Mouse (Mus musculus): ENCODE measurements at regions not wholly inside any gene's neighbourhood (a gene's known extent, or its start where the extent isn't known, plus 50 kb on each side); places are given as distances from the start of the nearest gene placed in this dataset.
A peak's percentile ranks its signal among the peaks of the same experiment; 100 is the strongest.

DNA sequence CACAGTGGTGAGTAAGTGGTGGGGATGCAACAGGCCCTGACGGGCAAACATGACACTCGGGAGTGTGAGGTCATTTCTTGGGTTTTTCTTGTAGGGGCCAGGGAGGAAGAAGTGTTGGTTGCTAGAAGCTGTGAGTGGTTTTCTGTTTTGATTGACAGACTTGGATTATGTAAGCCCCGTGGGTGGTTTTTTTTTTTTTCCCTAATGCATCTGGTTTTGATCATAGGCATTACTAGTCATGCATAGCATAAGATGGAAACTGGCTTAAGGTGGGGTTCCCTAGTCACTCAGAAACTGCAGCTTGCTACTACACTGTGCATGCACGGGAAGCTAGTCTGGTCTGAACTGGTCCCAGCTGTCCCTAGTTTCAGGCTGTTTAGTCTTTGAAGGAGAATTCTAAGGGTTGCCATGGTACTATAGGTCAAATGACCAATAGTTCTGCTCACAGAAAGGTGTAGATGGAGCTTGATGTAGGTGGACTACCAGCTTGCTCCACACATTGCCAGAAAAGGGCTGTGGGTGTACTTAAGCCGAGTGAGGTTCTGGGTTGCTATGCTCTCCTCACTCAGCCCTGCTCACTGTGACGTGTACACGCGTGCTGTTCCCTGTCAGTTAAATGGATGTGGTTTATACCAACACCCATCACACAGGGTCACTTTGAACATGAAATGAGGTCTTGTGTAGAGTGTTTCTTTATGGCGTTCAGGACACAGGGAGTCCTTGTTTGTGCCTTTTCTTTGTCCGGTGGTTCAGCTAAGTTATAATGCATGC is 301.9 kb downstream of the Fut8 start:
- no peak overlapping the region for H3K4me3 ChIP-seq (ENCODE audit: insufficient read depth, poor library complexity, severe bottlenecking)
- no peaks in the 10 kb centered on the region for H3K36me3 ChIP-seq (ENCODE audit: control insufficient read depth, insufficient read depth)
- H3K79me3 ChIP-seq (ENCODE audit: low read depth), result no peaks in the 10 kb centered on the region
- H3K27me3 ChIP-seq (ENCODE audit: control insufficient read depth, insufficient read depth, insufficient read length), result no peaks in the 10 kb centered on the region
- H3K79me2 ChIP-seq (ENCODE audit: control insufficient read depth, insufficient read depth), result no peaks in the 10 kb centered on the region
- H3ac ChIP-seq (ENCODE audit: control insufficient read depth, insufficient read length, low read depth), result no peak overlapping the region
- TF ChIP-seq FOSL1 (IDR thresholded peaks at IDR 0.05; ENCODE audit: insufficient read depth, low read length, poor library complexity, severe bottlenecking), result no peak

DNA sequence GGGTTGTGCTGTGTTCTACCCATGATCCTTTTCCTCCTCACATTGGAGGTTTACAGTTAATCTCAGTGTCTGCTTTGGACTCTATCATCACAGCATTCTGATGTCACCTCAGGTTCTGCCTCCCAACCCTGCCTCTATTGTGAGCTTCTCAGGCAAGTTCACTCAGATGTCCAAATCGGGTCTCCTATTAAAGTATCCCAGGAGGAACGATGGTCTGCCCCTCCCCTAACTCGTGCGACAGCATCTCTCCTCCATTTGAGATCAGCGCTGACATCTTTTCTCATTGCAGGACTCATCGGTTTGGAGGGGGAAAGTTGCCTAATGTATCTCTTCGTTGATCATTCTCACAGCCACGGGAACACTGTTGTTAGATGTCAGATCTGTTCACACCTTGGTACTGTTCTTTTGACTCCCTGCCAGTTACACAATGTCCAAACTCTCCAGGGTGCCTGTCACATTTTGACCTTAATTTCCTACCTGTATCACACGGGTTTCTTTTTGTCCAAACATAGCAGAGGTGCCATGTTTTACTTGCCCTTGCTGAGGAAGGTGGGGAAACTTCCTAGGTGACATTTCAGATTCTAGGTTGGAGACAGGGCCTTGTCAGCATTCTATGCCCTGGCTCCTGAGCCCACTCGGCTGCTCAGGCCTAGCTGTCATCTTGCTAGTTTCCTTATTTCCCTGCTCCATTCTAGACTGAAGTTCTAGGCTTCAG is 303.3 kb downstream of the Fut8 start:
- Histone ChIP-seq H3K36me3 (ENCODE audit: control insufficient read depth, insufficient read depth) (no peaks in the 10 kb centered on the region), H3K79me3 (ENCODE audit: low read depth) (no peaks in the 10 kb centered on the region), H3ac (ENCODE audit: control insufficient read depth, insufficient read length, low read depth) (no peak overlapping the region), H3K4me3 (ENCODE audit: insufficient read depth, poor library complexity, severe bottlenecking) (no peak overlapping the region), H3K27me3 (ENCODE audit: control insufficient read depth, insufficient read depth, insufficient read length) (no peaks in the 10 kb centered on the region), H3K79me2 (ENCODE audit: control insufficient read depth, insufficient read depth) (no peaks in the 10 kb centered on the region)
- TF ChIP-seq MYOG (IDR thresholded peaks at IDR 0.05; ENCODE audit: control insufficient read depth, extremely low read depth, insufficient read length) (no peak), CEBPB (IDR thresholded peaks at IDR 0.05; ENCODE audit: low read depth) (no peak), MYOD1 (IDR thresholded peaks at IDR 0.05; ENCODE audit: control insufficient read depth, insufficient read length, low read depth) (no peak), CTCF (IDR thresholded peaks at IDR 0.05; ENCODE audit: control insufficient read depth, insufficient read depth, insufficient read length) (no peak), MAX (IDR thresholded peaks at IDR 0.05) (no peak), USF1 (IDR thresholded peaks at IDR 0.05; ENCODE audit: low read depth) (no peak), FOSL1 (IDR thresholded peaks at IDR 0.05; ENCODE audit: insufficient read depth, low read length, poor library complexity, severe bottlenecking) (no peak)

DNA sequence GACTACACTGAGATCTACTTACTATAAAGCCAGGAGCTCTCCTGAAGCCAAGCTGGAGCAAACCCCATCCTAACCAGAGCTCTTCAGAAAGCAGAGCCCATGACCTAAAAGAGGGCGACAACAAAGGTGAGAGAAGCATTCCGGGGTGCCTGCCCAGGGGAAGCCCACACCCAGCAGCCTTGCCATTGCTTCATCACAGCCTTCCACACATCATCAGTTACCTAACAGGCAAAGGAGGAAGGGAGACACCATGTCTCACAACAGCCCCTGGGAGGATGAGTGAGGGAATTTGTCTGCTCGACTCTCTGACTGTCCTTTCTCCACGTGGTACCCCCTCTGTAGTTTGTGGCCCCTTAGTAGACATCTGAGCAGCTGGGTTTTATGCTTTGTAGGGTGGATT is 303.9 kb downstream of the Fut8 start:
- Histone ChIP-seq H3K79me3 (ENCODE audit: low read depth) (no peaks in the 10 kb centered on the region), H3K27me3 (ENCODE audit: control insufficient read depth, insufficient read depth, insufficient read length) (no peaks in the 10 kb centered on the region), H3K79me2 (ENCODE audit: control insufficient read depth, insufficient read depth) (no peaks in the 10 kb centered on the region), H3K4me3 (ENCODE audit: insufficient read depth, poor library complexity, severe bottlenecking) (no peak overlapping the region), H3ac (ENCODE audit: control insufficient read depth, insufficient read length, low read depth) (no peak overlapping the region), H3K36me3 (ENCODE audit: control insufficient read depth, insufficient read depth) (no peaks in the 10 kb centered on the region)
- TF ChIP-seq FOSL1 (IDR thresholded peaks at IDR 0.05; ENCODE audit: insufficient read depth, low read length, poor library complexity, severe bottlenecking) (no peak), CEBPB (IDR thresholded peaks at IDR 0.05; ENCODE audit: low read depth) (no peak), MYOG (IDR thresholded peaks at IDR 0.05; ENCODE audit: control insufficient read depth, extremely low read depth, insufficient read length) (no peak), MYOD1 (IDR thresholded peaks at IDR 0.05; ENCODE audit: control insufficient read depth, insufficient read length, low read depth) (no peak), CTCF (IDR thresholded peaks at IDR 0.05; ENCODE audit: control insufficient read depth, insufficient read depth, insufficient read length) (no peak)

DNA sequence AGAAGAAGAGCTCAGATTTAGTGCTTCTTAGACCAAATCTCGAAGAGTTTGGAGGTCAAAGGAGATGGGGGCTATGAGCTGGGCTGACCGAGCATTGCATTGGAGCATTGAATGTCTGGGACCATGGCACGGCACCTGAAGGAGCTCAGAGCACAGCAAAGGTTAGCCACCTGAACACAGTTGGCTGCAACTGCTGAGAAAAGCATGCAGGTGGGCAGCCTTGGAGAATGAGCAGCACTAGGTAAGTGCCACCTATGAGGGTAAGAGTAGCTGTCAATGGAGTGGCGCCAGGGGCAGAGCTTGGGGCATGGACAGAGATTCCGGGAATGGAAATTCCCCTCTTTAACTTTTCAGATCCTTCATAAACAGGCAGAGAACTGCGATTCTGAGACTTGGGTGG is 305.7 kb downstream of the Fut8 start:
- H3K27me3 ChIP-seq (ENCODE audit: control insufficient read depth, insufficient read depth, insufficient read length), result no peaks in the 10 kb centered on the region
- H3K4me3 ChIP-seq (ENCODE audit: insufficient read depth, poor library complexity, severe bottlenecking), result no peak overlapping the region
- no peak overlapping the region for H3ac ChIP-seq (ENCODE audit: control insufficient read depth, insufficient read length, low read depth)
- no peaks in the 10 kb centered on the region for H3K79me3 ChIP-seq (ENCODE audit: low read depth)
- H3K36me3 ChIP-seq (ENCODE audit: control insufficient read depth, insufficient read depth), result no peaks in the 10 kb centered on the region
- H3K79me2 ChIP-seq (ENCODE audit: control insufficient read depth, insufficient read depth), result no peaks in the 10 kb centered on the region
- TF ChIP-seq MAX (IDR thresholded peaks at IDR 0.05) (no peak), MYOG (IDR thresholded peaks at IDR 0.05; ENCODE audit: control insufficient read depth, extremely low read depth, insufficient read length) (no peak), FOSL1 (IDR thresholded peaks at IDR 0.05; ENCODE audit: insufficient read depth, low read length, poor library complexity, severe bottlenecking) (no peak), CTCF (IDR thresholded peaks at IDR 0.05; ENCODE audit: control insufficient read depth, insufficient read depth, insufficient read length) (no peak), CEBPB (IDR thresholded peaks at IDR 0.05; ENCODE audit: low read depth) (no peak), MYOD1 (IDR thresholded peaks at IDR 0.05; ENCODE audit: control insufficient read depth, insufficient read length, low read depth) (no peak), USF1 (IDR thresholded peaks at IDR 0.05; ENCODE audit: low read depth) (no peak)

DNA sequence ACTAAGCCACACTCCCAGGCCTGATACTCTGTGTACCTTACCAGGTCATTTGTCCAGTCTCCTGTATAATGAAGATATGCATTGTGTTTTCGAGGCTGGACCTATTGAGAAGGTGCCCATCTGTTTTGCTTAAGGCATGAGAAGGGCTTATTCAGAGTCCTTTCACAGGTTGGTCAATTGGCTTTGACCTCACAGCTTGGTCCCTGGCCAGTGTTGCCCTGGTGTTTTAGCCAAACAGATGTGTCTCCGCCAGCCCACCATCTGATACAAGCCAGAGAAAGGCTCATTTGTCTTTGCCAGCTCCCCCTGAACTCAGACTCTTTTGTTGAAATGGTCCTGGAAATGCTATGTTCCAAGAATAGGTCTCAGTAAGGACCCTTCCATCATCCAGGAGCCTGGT is 308.2 kb downstream of the Fut8 start:
- Histone ChIP-seq H3K79me3 (ENCODE audit: low read depth) (no peaks in the 10 kb centered on the region), H3K36me3 (ENCODE audit: control insufficient read depth, insufficient read depth) (no peaks in the 10 kb centered on the region), H3K4me3 (ENCODE audit: insufficient read depth, poor library complexity, severe bottlenecking) (no peak overlapping the region), H3K27me3 (ENCODE audit: control insufficient read depth, insufficient read depth, insufficient read length) (no peaks in the 10 kb centered on the region), H3ac (ENCODE audit: control insufficient read depth, insufficient read length, low read depth) (no peak overlapping the region), H3K79me2 (ENCODE audit: control insufficient read depth, insufficient read depth) (no peaks in the 10 kb centered on the region)
- TF ChIP-seq MYOD1 (IDR thresholded peaks at IDR 0.05; ENCODE audit: control insufficient read depth, insufficient read length, low read depth), result no peak
- TF ChIP-seq CEBPB (IDR thresholded peaks at IDR 0.05; ENCODE audit: low read depth), result no peak
- TF ChIP-seq USF1 (IDR thresholded peaks at IDR 0.05; ENCODE audit: low read depth), result no peak
- TF ChIP-seq CTCF (IDR thresholded peaks at IDR 0.05; ENCODE audit: control insufficient read depth, insufficient read depth, insufficient read length), result no peak

DNA sequence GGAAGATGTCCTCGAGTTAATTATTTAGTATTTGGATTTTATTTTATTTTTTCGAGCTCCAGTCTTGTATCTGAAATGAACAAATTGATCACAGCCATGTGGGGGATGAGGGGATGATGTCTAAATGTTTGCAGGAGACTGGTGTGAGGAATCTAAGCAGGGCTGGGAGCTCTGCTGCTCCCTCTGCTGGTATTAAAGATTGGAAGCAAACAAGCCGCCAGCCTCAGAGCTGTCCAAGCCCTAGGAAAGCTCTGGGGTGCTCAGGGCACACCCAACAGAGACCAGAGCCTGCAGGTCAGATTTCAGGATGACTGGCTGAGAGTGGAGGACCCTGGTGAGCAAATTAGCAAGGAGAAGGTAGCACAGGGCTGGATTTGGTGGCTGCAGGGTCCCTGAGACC is 330.4 kb downstream of the Fut8 start:
- Histone ChIP-seq H3K27me3 (ENCODE audit: control insufficient read depth, insufficient read depth, insufficient read length) (peaks cover 46% of the 10 kb centered on the region), H3K4me3 (ENCODE audit: insufficient read depth, poor library complexity, severe bottlenecking) (no peak overlapping the region), H3ac (ENCODE audit: control insufficient read depth, insufficient read length, low read depth) (no peak overlapping the region), H3K79me2 (ENCODE audit: control insufficient read depth, insufficient read depth) (no peaks in the 10 kb centered on the region), H3K36me3 (ENCODE audit: control insufficient read depth, insufficient read depth) (no peaks in the 10 kb centered on the region), H3K79me3 (ENCODE audit: low read depth) (no peaks in the 10 kb centered on the region)
- peak; percentile 10 for TF ChIP-seq CTCF (IDR thresholded peaks at IDR 0.05; ENCODE audit: control insufficient read depth, insufficient read depth, insufficient read length)
- no peak for TF ChIP-seq FOSL1 (IDR thresholded peaks at IDR 0.05; ENCODE audit: insufficient read depth, low read length, poor library complexity, severe bottlenecking)
